Mouse (Mus musculus): ENCODE results near the gene Six2. TPM values are rescaled to one million over a fixed set of nuclear protein-coding genes. Genes with fewer than 3 reads are reported as not detected.
A peak's percentile ranks its signal among the peaks of the same experiment; 100 is the strongest.

The Six2 gene
- total RNA-seq, 2 experiments from 2014 or later, result not detected

- DNase-seq, result no peak
Observed at GRCm38 (mm10) chr17:85661521-85661920, 26.6 kb downstream of the Six2 start.

GRCm38 (mm10) chr17:85660016-85660415 is 28.1 kb downstream of the Six2 start:
- DNase-seq, result no peak

- peak; percentile 58 to 59 for DNase-seq
Observed at GRCm38 (mm10) chr17:85645718-85646665, 42.1 kb downstream of the Six2 start.

- no peak for DNase-seq
Observed at GRCm38 (mm10) chr17:85645312-85645711, 42.8 kb downstream of the Six2 start.

- no peak for DNase-seq
Observed at GRCm38 (mm10) chr17:85637876-85638275, 50.2 kb downstream of the Six2 start.

Other genes starting within 250 kb of the Six2 start
- not detected for gene Six3, start 74.7 kb downstream of the Six2 start, total RNA-seq (2021)

Measured in adrenal gland, postnatal 36 days (tissue).